Mouse (Mus musculus) kidney, adult 9 months (tissue): ENCODE data around the gene Ccdc86.

ENCODE experiments used
- DNase-seq: peaks from one replicate; pipeline ENCODE4 v3.0.0; 2022

Gene Ccdc86

GRCm38 (mm10) chr19:10949112-10949511 is at the start of gene Ccdc86:
Ccdc86 (minus strand) TSS chr19:10949266.
- DNase-seq, result peak; percentile 97

DNA sequence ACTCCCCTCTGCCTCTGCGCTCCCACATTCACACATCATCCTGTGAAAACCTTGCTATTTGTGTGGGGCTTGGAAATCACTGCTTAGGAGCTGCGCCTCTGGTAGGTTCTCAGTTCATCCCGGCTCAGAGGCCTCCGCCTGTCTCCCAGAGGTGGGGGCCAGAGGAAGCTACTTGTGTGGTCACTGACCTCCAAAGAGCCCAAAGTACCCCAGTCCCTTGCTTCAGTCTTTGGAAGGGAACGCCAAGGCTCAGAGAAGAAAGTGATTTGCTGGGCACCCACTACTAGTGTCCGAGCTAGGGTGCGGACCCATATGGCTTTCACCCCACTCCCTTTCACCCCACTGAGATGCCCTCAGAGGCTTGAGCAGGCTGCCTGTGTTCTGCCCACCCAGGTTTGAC is 44.1 kb upstream of the Ccdc86 start, which contains the start of gene Ms4a15:
TSS of gene Ms4a15 (minus strand) at position 101 of the 400 bp plus-strand sequence.
- no peak for DNase-seq

- DNase-seq, result no peak
Measured at GRCm38 (mm10) chr19:10991911-10992310, 42.8 kb upstream of the Ccdc86 start.

DNA sequence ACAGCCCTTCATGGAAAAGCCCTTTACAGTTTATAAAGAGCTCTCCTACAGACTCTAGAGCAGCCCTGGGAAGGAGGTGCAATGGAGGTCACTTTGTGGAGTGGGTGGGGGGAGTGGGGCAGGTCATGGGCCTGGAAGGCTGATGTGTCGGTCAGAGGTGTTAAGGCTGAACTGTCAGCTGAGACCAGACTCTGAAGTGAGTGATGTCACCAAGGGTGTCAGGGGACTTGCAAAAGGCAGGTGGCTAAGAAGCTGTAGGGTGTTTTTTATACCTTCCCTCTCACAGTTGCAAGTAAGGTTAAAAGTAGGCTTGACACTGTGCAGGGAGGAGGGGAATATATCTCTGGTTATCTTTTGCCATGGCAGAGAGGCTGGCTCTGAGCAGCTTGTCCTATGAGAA is 41.7 kb upstream of the Ccdc86 start:
- DNase-seq, result no peak

- DNase-seq, result peak; percentile 27
Measured at GRCm38 (mm10) chr19:10988563-10988962, 39.5 kb upstream of the Ccdc86 start.

- no peak for DNase-seq
Measured at GRCm38 (mm10) chr19:10985889-10986288, 36.8 kb upstream of the Ccdc86 start.

DNA sequence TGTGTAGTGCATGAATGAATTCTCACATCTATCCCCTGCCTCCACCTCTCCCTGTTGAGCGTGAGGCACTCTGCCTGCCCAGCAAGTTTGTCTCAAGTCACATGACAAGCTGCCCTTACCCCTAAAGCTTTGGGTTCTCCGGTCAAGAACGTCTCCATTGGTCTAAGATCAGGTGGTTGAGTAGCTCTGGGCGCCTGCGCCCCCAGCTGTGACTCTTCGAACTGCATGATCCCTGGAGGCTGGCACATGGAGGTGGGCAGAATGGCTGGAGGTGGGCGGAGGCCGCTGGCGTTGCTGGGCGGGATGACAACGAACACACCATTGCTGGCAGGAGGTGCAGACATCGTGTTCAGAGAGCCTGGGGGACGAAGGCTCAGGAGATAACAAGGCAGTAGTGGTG is 35.5 kb upstream of the Ccdc86 start:
- no peak for DNase-seq

DNA sequence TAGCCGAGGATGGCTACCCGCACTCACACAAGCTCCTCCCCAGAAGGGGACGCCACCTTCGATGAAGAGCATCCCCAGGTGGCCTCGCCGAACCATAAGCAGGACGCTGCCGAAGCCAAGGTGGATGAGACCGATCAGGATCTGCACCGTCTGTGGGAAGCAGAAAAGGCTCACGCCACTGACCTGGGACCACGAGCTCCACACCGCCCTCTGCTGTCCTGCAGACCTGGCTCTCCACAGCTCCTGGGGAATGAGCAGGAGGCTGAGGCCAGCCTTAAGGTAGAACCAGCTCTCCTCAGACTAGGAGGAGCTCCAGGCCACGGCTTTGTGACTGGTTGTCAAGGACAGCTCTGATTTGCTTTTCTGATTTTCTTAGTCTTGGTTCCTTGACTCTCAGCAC is 34.1 kb upstream of the Ccdc86 start:
- DNase-seq, result peak; percentile 30

GRCm38 (mm10) chr19:10980210-10980609 is 31.1 kb upstream of the Ccdc86 start:
- no peak for DNase-seq

- DNase-seq, result peak; percentile 75
Measured at GRCm38 (mm10) chr19:10979184-10980168, 30.4 kb upstream of the Ccdc86 start.

DNA sequence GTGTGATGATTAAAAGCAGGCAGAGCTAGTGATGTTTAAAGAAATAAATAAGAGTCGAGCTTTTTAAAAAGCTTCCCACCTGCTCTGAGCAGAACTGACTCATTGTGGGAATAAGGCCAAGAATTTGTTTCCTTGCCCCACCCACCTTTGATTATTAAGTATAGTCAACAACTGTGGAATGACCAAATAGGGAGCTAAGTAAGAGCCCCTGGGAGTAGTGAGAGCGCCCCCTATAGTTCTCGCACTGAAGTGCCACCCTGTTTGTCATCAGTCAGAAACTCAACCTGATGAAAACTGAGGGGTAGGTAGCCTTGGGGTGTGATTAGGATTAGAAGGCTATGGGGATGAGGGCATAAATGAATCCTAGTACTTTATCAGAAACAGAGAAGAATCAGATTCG is 27.3 kb upstream of the Ccdc86 start:
- no peak for DNase-seq

DNA sequence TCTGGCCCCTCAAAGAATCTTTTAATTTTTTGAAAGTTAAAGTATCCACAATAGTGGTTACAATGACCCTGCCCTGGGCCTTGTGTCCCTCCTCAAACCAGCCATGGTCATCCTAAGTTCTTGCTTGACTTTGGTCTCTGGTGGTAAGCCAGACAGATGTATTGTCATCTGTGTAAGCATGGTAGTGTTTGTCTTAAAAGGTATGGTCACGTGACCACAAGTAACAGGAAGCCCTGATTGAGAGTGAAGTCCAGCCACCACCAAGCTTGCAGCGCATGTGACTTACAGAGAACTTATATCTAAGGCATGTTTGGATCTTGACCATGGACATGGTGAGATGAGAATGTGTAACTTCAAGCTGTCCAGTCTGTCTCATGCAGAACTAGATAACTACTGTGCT is 26.1 kb upstream of the Ccdc86 start:
- DNase-seq, result no peak

- no peak for DNase-seq
Measured at GRCm38 (mm10) chr19:10974238-10974865, 25.3 kb upstream of the Ccdc86 start, which contains the start of gene Ms4a10. Ms4a10 (minus strand) TSS chr19:10974670.

- DNase-seq, result no peak
Measured at GRCm38 (mm10) chr19:10973187-10973586, 24.1 kb upstream of the Ccdc86 start.

DNA sequence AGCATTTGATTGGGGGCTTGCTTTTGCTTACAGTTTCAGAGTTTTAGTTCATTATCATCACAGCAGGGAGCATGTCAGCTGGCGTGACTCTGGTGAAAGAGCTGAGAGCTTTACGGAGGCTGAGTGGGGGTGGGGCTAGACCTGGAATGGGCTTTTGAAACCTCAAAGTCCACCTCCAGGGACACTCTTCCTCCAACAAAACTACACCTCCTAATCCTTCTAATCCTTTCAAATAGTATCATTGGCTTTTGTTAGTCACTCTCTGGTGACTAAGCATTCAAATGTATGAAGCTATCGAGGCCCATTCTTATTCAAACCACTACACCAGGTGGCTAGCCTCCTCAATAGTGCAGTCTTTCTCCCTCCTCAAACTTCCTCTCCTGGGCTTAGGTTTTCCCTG is 23.6 kb upstream of the Ccdc86 start:
- no peak for DNase-seq

DNA sequence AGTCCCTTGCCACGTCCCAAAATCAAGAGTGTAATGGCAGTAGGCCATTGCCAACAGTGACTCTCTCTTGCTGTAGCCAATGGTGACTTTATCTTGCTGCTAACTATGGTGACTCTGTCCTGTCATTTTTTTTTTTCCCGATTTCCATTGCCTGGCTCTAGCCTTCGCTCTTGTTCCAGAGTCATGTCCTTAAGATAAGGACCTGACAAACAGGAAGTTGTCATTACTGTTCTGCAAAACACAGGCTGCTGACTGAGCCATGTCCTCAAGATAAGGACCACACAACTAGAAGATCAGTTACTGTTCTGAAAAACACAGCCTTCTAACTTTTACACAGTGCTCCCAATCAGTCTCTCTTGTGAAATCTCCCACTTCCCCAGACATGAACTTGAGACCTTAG is 21.4 kb upstream of the Ccdc86 start:
- DNase-seq, result no peak

GRCm38 (mm10) chr19:10968578-10968977 is 19.5 kb upstream of the Ccdc86 start:
- DNase-seq, result no peak

- no peak for DNase-seq
Measured at GRCm38 (mm10) chr19:10965721-10966120, 16.7 kb upstream of the Ccdc86 start.

DNA sequence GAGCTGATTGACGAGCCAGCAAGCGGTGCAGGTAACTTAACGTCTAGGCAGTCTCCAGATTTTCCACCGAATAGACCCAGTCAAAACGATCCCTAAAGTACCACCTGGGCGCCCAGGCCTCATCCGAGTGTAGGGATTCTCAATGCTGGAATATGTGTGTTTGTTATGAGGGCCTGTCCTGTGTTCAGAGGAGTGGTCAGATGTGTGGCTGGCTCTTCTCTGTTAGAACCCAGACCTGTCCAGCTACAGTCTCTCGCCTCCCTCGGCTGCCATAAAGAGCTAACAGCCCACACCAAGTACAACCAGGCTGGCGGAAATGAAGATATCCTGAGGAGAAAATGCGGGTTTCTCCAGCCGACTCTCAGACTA is 10.9 kb upstream of the Ccdc86 start:
- no peak for DNase-seq

DNA sequence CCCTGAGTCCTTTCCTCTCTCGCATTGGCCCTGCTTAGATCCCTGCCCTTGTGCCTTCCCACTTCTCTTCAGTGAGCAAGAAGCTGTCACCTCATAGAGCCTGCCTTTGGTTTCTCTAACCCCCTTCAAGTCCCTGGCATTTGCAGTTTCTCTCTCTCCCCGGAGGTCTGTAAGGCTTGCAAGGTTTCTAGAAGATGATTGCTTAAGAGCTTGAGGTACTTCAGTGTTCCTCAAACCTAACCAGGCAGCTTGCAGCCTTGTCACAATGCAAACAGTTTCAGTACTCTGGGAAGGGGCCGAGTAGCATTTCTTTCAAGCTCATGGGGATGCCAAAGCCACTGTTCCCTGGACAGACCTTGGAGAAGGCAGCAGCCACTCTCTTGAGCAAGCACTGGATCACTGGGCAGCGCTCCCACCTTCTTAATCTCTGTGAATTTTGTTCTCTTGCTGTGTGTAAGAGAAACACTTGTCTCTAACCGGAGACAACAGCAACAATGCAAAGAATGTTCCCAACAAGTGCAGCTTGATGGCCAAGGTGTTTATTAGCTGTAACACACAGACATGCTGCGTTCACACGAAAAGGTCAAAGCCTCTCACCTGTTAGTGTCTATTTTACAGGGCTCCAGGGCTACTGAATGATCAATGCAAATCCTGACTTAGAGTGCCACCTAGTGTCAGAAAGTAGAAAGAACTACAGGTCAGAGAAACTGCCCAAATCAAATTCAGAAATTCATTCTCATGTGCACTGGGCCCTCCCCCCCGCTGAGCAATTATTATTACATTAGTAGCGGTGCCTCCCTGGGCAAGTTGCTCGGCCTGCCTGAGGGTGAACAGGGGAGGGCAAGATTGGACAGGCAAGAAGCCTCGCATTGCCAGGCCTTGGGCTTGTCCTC is 10.3 kb upstream of the Ccdc86 start:
- peak; percentile 77 for DNase-seq

DNA sequence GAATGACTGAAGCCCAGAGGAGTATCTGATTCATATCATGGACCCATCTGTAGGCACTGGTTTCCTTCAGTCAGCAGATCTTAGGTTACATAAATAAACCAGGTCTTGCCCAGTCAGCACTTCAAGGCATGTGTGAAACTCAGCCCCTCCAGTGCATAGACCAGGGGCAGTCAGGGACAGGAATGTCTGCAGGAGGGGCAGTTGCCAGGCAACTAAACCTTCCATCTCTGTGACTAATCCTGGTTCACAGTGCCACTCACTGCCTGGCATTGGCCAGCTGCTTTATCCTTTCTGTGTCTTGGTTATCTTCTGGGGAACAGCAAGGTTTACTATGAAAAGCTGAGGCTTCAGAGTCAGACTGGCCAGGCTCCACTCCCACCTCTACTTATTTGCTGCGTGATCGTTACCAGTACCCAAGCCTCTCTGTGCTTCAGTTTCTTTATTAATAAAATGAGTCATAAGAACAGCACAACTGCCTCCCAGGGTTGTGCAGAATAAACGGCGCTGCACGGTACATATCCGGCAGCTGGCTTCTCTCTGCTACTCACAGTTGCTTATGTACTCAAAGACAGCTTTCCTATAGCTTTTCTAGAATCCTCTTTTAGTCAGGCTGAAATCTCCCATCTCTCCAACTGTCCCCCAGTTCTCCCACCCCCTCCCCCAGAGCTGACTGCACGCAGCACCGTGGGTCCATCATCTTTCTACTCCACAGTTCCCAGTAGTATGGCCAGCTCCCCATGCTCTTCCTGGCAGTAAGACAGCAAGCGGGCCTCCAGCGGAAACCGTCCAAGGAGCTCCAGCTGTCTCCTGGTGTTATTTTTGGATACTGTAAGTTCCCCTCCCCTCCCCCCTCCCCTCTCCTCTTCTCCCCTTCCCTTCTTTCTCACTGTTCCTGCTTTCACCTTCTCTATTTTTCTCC is 3.2 kb upstream of the Ccdc86 start:
- peak; percentile 26 for DNase-seq

GRCm38 (mm10) chr19:10949558-10949957 is 492 bp upstream of the Ccdc86 start:
- no peak for DNase-seq
